Mouse (Mus musculus): ENCODE data around the gene Rfpl4.
"Not testable (repeated sequence)": the region's sequence is repeated elsewhere in the genome, so short reads cannot be mapped to it uniquely, and the experiment has no call there.

The Rfpl4 gene

GRCm38 (mm10) chr7:5116850-5117249 lies at the start of gene Rfpl4:
Gene Rfpl4 (minus strand): TSS chr7:5116950.
- DNase-seq: no peak

GRCm38 (mm10) chr7:5149570-5149969 lies 32.8 kb upstream of the Rfpl4 start, which contains the start of gene Vmn1r55:
Gene Vmn1r55 (minus strand): TSS chr7:5149670.
- not testable (repeated sequence) for DNase-seq

GRCm38 (mm10) chr7:5125549-5126406 lies 9.0 kb upstream of the Rfpl4 start, which contains the start of gene Rasl2-9:
Gene Rasl2-9 (minus strand): TSS chr7:5125950.
- peak; percentile 78 for DNase-seq

GRCm38 (mm10) chr7:5125078-5125477 lies 8.3 kb upstream of the Rfpl4 start:
- no peak for DNase-seq

GRCm38 (mm10) chr7:5112701-5113100 lies 4.0 kb downstream of the Rfpl4 start:
- DNase-seq: no peak

- no peak for DNase-seq
These were observed 7.4 kb downstream of the Rfpl4 start for GRCm38 (mm10) chr7:5109301-5109700.

- DNase-seq: no peak
These were observed 8.5 kb downstream of the Rfpl4 start for GRCm38 (mm10) chr7:5108272-5108671.

GRCm38 (mm10) chr7:5102564-5102963 lies 14.2 kb downstream of the Rfpl4 start:
- no peak for DNase-seq

- peak; percentile 81 for DNase-seq
These were observed 15.6 kb downstream of the Rfpl4 start for GRCm38 (mm10) chr7:5101066-5101663.

GRCm38 (mm10) chr7:5099796-5100195 lies 17.0 kb downstream of the Rfpl4 start:
- DNase-seq: no peak

- no peak for DNase-seq
These were observed 18.0 kb downstream of the Rfpl4 start for GRCm38 (mm10) chr7:5098769-5099168.

- peak; percentile 62 for DNase-seq
These were observed 23.8 kb downstream of the Rfpl4 start for GRCm38 (mm10) chr7:5092831-5093510.

GRCm38 (mm10) chr7:5092381-5092780 lies 24.4 kb downstream of the Rfpl4 start:
- DNase-seq: no peak

GRCm38 (mm10) chr7:5091008-5091728 lies 25.6 kb downstream of the Rfpl4 start:
- peak; percentile 70 for DNase-seq

- peak; percentile 33 for DNase-seq
These were observed 26.9 kb downstream of the Rfpl4 start for GRCm38 (mm10) chr7:5089853-5090252.

- DNase-seq: no peak
These were observed 28.9 kb downstream of the Rfpl4 start for GRCm38 (mm10) chr7:5087886-5088285.

- no peak for DNase-seq
These were observed 29.8 kb downstream of the Rfpl4 start for GRCm38 (mm10) chr7:5086921-5087440.

GRCm38 (mm10) chr7:5085512-5085911 lies 31.2 kb downstream of the Rfpl4 start:
- DNase-seq: no peak

GRCm38 (mm10) chr7:5083325-5084105 lies 33.2 kb downstream of the Rfpl4 start:
- no peak for DNase-seq

GRCm38 (mm10) chr7:5081939-5082338 lies 34.8 kb downstream of the Rfpl4 start:
- DNase-seq: no peak

GRCm38 (mm10) chr7:5081241-5081640 lies 35.5 kb downstream of the Rfpl4 start:
- no peak for DNase-seq

GRCm38 (mm10) chr7:5080815-5081214 lies 35.9 kb downstream of the Rfpl4 start:
- DNase-seq: no peak

Data from layer of hippocampus, adult 9-11 months (tissue).